Mouse (Mus musculus) telencephalon, adult 2 months (tissue): ENCODE results near the gene 9930021J03Rik.

Experiments
- DNase-seq: peaks from one replicate; pipeline ENCODE4 v3.0.0-alpha.2; 2011; ENCODE audit warnings: low read depth, low spot score

Gene 9930021J03Rik

GRCm38 (mm10) chr19:29696309-29696708 is 109.5 kb downstream of the 9930021J03Rik start:
- no peak for DNase-seq

DNA sequence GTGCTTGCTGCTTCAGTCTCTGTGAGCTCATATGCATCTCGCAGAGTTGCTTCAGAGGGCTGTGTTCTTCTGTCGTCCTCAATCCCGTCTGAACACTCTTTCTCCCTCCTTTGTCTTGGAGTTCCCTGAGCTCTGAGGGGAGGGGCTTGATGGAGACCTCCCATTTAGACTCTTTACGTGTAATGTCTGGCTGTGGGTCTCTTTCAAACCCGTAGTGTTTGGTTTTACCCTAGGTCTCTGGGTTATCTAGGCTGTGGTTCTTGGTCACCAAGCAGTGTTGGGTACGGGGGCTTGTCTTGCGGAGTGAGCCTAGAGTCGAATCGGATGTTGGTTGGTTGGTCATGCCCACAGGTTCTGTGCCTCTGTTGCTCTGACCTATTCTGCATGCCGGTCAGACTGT is 110.7 kb downstream of the 9930021J03Rik start:
- DNase-seq = no peak

DNA sequence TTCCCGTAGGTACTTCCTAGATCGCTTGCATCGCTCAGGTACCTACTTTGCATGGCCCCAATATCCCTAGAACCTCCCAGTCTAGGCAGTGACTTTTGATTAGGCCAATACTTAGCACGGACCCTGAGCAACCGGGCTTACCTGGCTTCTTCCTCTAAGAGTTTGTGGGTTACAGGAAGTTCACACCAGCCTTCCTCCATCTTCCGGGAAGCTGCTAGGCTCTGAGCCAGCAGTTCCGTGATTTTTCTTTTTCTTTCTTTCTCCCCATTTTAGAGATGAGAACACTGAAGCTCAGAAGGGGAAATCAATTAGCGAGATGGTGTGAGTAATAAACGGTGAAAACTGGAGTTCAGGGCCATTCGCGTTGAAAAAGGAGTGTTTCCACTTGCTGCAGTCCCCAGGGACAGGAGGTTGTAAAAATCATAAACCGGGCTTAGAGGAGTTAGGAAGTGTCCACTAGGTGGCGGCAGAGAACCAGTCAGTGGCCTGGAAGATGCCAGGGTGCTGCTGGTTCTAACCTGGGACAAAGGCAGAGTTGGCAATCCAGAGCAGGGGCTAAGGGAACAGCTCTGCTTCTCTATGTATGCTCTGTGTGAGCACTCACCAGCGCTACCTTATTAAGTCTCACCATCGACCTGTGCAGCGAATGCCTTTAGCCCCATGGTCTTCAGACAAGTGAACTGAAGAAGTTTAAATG is 121.8 kb downstream of the 9930021J03Rik start:
- peak; percentile 47 for DNase-seq

DNA sequence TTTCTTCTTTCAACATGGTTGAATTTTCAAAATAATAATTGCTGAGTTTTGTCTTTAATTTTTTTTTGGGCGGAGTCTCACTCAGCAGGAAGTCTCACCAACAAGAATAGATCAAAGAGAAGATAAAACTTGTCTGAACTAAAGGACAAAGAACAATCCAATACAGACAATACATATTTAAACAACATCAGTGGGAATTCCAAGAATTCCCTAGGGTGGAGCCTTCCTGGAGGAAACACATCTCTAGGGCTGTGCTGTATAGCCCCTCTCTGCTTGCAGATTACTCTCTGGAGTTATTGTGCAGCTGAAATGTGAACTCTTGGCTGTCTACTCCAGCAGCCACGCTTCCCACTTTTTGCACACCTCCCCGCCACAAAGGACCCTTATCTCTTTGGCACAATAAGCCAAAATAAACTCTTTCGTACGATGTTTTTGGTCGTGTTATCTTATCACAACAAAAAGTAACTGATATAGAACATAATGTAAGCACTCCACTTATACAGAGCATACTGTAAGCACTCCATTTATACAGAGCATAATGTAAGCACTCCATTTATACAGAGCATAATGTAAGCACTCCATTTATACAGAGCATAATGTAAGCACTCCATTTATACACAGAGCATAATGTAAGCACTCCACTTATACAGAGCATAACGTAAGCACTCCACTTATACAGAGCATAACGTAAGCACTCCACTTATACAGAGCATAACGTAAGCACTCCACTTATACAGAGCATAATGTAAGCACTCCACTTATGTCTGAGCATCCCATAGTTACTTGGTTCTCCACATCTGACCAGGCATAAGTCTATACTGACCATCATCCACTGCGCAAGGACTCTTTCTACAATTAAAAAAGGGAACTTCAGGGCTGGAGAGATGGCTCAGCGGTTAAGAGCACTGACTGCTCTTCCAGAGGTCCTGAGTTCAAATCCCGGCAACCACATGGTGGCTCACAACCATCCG is 125.3 kb downstream of the 9930021J03Rik start:
- no peak for DNase-seq

GRCm38 (mm10) chr19:29678181-29678778 is 127.5 kb downstream of the 9930021J03Rik start:
- no peak for DNase-seq

DNA sequence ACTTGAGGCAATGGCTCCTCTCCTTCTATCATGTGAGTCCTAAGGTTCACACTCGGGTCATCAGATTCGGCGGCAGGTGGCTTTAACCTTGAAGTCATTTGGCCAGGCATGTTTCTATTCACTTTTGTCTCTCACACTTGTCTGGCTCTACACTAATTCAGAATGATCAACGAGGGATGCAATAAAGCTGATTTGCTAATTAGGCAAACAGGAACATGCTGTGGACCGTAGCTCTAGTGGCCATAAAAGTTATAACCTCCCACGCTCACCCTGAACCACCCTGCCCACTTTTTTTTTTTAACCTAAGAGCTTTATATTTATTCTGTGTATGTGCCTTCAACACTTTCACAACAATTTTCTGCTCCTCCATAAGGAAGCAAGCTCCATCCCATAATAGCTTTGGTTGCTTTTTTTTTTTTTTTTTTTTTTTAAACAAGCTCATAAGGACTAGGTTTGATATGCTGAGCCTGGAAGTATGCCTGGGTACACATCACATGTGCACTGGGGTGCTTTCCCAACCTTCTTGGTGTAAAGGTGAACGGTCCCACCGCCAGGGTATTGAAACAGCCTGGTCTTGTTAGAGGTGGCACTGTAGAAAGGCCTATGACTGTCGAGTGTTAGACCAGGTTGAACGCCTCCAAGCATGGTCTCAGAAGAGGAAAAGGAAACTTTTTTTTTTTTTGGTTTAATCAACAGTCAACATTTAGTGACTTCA is 129.2 kb downstream of the 9930021J03Rik start:
- DNase-seq = no peak

DNA sequence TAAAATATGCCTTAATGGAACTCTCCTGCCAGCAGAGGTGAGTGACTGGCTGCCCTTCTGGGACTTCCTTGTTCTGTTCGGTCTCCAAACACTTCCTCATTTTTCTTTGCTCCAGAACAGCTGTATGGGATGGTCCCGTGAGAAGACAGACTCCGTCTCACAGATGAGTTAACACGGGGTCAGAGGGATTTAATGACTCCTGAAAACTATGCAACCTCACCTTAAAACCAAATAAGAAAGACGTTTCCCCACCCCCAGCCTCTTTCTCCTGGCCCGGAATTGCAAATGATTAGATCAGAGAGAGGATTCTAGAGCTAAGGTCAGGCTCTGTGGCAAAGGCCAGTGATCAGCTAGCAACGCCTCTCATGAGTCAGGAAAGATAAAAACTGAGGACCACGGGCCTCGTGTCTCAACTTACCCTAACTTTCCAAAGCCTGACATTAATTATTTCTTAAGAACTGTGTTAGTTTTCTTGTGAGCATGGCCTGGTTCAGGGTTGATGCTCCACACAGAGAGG is 130.2 kb downstream of the 9930021J03Rik start:
- no peak for DNase-seq

GRCm38 (mm10) chr19:29674946-29675345 is 130.8 kb downstream of the 9930021J03Rik start:
- no peak for DNase-seq

GRCm38 (mm10) chr19:29672660-29673059 is 133.1 kb downstream of the 9930021J03Rik start:
- DNase-seq = no peak

DNA sequence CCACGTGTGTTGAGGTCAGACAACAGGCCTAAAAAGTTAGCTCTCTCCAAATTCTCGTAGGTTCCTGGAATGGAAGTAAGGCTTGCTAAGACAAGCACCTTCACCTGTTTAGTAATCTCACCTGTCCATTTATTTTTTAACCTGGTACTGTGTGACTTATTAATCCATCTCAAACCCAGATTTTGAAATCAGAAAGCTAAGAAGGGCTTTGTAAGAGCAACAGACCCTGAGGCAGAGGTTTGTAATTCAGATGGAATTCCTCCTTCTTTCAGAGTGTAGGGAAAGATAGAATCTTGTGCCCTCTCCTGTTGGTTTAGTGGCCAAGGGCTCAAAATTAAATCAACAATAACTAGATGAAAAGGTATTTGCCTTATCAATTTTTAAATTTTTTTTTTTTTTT is 134.6 kb downstream of the 9930021J03Rik start:
- no peak for DNase-seq

GRCm38 (mm10) chr19:29670247-29670646 is 135.5 kb downstream of the 9930021J03Rik start:
- no peak for DNase-seq

DNA sequence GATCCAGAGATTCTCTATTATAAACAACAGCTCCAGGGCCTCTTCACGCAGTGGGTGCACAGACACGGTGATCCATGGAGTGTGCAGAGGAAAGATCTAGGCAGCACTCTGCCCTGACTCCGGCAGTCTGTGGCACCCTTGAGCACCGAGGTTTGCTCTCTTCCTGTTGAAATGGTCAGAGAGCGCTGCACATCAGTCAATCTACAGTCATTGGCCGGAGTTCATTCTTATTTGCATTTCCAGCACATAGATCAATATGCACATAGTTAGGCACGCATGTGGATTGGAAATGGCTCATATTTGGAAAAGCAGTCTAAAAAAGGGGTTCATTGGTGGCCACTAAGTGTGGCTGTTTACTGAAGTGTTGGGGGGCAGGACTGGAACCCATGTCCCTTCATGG is 137.7 kb downstream of the 9930021J03Rik start:
- DNase-seq = no peak

- DNase-seq = no peak
Measured at GRCm38 (mm10) chr19:29666965-29667594, 138.7 kb downstream of the 9930021J03Rik start.

DNA sequence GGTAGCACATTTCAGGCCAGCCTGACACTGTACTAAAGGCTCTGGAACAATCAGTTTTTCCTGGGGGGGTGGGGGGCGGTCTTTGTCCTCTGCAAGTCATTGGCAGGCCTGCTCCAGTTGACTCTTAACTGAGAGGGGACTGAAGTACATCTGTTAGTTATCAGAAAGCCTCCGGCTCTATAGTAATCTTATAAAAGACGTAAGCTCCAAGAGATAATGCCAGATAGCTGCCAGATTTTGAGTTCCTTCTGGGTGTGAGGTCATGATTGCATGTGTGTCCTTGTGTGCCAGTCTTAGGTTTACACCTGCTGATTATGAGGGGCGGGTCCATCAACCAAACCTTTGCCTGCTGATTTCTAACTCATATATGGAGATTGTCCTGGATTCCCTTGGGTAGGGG is 139.6 kb downstream of the 9930021J03Rik start:
- DNase-seq = no peak

GRCm38 (mm10) chr19:29664934-29665333 is 140.9 kb downstream of the 9930021J03Rik start:
- DNase-seq = no peak
